Mouse (Mus musculus) large intestine, adult 2 months (tissue): ENCODE measurements around the gene 4933428G20Rik. TPM values are rescaled to one million over a fixed set of nuclear protein-coding genes. Genes with fewer than 3 reads are reported as not detected.

Experiments used
- DNase-seq: peaks from one replicate; pipeline ENCODE4 v3.0.0-alpha.2; 2012; ENCODE audit warnings: low read depth, low spot score
- WGBS: fragments of 180-500 bp; shearing (Covaris S2); methylation state at CpG from one replicate; pipeline ENCODE4 v1.1.7; 2018; 5-methylcytosine and 5-hydroxymethylcytosine counted together
- polyA plus RNA-seq: library from polyadenylated mRNA; depleted of rRNA; stranded (reverse); fragments of >200 nt; gene quantifications from 2 replicates; pipeline ENCODE4 v1.2.3, GENCODE M21; 2012; rRNA removed

4933428G20Rik gene
- polyA plus RNA-seq: not detected in 2 replicates

DNA sequence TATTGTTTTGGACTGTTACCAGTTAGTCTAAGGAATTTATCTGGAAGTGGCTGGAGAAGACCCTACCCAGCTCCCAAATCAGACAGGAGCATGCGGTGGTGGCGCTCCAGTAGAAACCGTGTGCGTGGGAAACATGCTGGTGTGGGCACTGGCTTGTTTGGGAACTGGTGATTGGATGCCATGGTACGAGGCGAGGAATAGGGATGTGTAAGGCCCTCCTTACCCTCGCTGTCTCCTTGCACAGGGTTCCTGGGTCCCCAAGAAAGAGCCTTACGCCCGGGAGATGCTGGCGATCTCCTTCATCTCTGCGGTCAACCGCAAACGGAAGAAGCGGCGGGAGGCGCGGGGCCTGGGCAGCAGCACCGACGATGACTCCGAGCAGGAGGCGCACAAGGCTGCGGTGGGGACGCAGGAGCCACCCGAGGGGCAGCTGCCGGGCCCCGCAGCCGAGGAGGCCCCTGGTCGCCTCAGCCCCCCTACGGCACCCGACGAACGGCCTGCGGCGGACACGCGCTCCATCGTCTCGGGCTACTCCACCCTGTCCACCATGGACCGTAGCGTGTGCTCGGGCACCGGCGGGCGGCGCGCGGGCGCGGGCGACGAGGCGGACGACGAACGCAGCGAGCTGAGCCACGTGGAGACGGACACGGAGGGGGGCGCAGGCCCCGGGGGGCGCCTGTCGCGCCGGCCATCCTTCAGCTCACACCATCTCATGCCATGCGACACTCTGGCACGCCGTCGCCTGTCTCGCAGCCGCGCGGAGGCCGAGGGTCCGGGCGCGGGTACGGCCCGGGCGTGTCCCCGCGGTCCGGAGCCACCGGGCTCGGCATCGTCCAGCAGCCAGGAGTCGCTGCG, at the start of gene 4933428G20Rik:
TSS of gene 4933428G20Rik (minus strand) at position 476 of the 855 bp plus-strand sequence.
- DNase-seq: no peak
- WGBS: 44% methylated on average over 88 of the region's 88 CpGs

DNA sequence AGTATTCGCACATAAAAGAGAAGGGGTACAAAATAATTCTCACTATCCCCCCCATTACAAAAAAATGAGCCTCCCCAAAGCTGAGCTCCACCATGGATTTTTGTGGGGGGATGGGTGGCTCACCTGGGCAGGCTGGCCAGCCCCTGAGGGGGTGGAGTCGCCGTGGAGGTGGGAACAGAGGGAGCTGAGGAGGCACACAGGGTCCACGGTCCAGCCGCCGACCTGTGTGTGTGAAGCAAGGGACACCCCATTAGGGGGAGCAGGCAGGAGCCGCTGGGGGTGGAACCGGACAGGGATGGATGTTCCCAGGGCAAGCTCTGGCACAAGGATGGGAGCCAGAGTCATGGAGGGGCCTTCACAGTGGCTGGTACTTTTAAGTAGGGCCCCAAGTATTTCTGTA, 48.6 kb upstream of the 4933428G20Rik start:
- WGBS: 37% methylated on average over 8 of the region's 8 CpGs
- DNase-seq: no peak

DNA sequence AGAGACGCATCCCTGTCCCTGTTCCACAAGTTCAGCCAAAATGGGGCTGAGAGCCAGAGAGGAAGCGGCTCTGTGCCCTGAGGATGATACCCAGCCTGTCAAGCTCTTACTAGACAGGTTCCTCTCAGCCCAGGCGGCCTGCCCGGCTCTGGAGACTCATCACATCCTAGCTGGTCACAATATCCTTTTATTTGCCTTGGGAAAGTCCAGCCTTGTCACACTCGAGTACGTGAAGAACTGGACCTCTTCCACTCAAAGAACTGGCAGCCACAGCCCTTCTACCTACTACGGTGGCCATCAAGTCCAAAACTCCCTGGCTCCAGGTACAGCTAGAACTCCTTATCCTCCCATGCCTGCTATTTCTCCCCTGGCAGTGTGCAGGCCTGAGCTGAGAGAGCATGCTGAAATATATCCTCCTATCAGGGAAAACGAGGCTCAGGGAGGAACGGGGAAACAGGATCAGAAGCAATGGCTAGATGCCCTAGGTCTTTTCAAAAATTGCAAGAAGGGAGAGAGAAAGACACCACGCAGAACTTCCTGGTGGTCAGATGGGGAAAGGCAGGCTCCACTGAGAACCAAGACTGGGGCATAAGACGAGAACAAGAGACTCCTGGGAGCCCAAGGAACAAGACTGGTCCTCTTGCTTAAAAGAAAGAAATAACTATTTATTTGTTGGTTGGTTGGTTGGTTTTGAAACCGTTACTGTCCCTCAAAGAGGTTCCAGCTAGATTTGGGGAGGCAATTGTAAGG, 48.0 kb upstream of the 4933428G20Rik start:
- 56% methylated on average over 12 of the region's 12 CpGs for WGBS
- no peak for DNase-seq

DNA sequence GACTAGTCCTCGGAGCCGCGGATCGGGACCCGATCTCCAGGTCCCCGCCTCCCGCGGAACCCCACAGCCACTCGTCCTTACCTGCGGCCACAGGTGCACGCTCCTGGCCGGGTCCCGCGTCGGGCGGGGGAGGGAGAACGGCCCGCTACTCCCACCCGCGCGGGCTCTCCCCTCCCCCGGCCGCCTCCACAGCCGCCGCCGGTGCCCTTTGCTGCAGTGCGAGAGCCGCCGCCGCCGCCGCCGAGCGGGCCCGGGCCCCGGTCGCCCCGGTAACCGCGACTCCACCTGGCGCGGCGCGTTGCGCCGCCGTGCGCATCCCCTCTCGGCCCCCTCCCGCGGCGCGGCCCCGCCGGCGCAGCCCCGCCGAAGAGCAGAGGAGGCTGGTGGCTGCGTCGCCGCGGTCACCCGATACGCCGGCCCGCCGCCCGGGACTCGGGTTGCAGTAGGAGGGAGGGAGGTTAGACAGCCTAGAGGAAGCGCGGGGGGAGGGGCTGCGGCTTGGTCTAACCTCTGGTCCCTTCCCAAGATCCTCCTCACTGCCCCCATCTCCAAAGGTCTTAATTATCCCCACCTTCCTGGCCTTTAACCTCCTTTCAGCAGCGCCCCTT, 46.8 kb upstream of the 4933428G20Rik start:
- WGBS: 2% methylated on average over 68 of the region's 73 CpGs
- no peak for DNase-seq

DNA sequence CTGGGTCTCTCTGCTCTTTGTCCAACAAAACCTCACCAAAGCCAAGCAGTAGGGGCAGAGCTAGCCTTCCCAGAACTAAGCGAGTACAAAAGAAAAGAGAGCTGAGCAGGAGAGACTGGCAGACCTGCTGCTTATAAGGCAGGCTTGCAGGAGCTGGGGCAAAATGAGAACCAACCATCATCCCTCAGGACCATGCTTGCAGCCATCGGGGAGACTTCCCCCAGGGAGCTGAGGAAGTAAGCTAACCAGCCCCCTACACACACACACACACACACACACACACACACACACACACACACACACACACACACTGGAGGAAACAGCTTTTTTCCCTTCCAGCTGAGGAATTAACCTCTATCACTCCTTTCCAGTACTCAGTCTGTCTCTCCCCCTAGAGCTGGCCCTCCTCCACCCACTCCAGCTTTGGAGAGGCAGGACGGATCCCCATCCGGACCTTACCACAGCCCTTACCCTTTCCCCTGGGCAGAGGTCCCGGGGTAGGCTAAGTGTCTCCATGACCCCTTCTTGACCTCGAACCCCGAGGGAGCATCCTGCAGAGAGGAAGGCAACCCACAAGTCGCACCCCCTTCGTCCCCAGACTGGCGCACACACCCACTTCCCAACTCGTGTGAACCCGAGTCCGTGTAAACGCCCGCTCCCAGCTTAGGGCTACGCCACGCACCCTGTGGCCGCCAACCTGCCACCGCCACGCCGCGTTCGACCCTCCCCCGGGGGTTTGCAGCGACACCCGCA, 45.8 kb upstream of the 4933428G20Rik start:
- 6% methylated on average over 26 of the region's 26 CpGs for WGBS
- DNase-seq: no peak

DNA sequence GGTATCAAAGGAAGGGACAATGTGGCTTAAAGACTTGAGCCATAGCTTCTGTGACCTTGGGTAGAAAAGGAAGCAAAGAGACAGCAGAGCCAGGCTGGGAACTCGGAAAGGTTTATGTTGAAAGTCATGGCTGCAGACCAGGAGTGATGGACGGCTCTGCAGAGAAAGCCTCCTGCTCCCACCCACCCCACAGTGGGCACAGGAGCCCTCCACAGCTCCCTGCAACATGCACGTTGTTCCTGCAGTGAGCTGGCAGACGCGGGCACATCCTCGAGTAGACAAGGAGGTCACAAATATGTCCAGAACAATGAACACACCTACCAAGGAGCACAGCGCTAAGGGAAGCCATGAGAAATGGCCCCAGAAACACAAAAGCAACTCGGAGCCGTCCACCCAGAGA, 43.7 kb upstream of the 4933428G20Rik start:
- 77% methylated on average over 9 of the region's 9 CpGs for WGBS
- no peak for DNase-seq

DNA sequence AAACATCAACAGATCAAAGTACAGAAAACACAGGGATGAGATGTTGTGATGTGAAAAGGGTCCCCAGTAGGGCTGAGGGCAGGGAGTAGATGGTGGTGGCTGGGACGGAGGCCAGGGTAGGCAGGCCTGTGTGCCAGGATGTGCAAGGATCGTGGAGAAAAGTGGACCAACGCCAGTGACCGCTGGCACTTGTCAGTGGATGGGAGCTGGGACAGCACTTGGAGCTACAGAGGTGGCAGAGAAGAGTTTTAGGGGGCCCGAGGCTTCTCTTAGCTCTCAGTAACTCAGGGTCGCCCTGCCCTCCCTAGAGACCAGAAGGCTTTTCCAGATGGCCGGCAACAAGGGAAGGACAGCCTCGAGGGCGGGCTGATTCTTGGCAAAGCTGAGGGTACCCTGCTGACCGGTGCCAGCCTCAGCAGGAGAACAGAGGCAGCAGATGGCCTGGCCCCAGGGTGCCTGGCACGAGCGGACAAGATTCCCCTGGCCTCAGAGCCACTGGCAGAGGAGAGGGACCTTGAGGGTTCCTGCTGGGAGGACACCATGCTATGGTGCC, 43.1 kb upstream of the 4933428G20Rik start:
- DNase-seq: no peak
- WGBS: 70% methylated on average over 12 of the region's 12 CpGs

DNA sequence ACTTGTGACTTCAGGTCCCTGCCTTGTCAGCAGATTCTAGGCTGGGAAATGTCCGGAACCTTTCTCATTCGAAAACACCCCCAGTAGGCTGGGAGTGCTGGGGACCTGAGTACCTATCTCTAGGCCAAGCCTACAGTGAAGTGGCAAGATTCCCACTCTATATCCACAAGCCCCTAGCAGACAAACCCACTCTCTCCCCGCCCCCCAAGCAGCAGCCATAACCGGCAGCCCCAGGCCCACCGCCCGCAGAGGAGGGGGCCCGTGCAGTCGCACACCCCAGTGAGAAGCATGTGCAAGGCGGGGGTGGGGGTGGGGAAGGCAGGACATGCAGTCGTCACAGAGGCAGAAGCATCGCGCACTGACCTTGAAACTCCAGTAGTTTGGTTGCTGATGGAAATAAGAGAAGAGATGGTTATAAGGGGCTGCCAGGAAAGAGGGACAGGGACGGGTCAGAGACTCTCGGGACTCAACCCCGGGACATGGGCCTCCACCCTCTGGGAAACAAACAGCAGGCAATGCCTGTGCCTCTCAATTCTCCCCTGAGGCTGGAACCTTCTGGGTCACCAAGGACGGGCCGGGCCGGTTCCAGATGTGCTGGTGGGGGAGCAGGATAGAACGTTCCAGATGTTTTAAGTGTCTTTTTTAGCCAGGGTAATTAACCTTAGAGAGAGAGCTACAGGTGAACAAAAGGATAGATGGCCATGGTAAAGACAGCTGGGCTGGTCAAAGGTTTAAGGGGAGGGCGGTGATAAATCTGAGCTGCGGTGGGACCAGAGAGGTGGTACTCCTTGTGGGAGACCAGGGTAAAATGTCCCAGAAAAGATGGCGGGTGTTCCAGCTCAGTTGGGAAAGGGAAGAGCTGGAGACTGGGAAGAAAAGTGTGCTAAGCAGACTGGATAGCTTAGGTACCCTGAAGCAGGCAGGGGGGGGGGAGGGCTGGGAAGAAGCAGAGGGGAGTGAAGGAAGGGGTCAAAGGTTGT, 42.3 kb upstream of the 4933428G20Rik start:
- no peak for DNase-seq
- 74% methylated on average over 22 of the region's 22 CpGs for WGBS

DNA sequence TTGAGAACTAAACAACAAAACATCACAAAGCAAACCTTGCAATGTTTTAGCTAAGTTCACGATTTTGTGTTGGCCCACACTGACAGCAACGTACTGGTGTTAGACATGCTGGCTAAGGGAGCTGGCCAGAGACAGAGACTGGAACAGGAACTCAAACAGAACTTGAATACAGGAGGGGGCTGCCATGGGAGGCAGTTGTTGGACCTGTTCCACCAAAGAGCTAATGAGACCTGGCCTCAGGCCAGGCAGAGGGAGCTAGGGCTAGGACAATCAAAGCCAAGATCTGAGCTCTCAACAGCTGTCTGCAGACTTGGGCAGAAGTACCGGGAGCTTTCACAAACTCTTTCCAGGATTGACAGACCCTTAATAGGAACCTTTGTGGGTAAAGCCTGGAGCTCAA, 40.5 kb upstream of the 4933428G20Rik start:
- 23% methylated on average over 3 of the region's 3 CpGs for WGBS
- DNase-seq: no peak

DNA sequence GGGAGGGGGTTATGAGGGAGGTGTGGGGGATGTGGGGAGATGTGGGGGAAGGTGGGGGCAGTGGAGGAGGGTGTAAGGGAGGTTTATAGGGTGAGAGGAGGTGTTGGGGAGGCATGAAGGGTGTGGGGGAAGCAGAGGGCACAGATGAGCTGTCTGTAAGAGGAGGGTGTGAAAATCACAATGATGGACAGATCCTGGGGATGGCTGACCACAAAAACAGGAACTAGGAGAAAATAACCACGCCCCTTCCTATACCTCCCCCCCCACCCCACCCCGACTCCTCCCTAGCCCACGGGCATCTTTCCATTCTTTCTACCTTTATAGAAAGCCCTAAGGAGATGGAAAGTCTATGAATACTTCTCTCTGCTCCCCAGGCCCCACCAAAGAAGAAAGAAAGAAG, 40.0 kb upstream of the 4933428G20Rik start:
- no peak for DNase-seq
- 55% methylated on average over 3 of the region's 3 CpGs for WGBS

DNA sequence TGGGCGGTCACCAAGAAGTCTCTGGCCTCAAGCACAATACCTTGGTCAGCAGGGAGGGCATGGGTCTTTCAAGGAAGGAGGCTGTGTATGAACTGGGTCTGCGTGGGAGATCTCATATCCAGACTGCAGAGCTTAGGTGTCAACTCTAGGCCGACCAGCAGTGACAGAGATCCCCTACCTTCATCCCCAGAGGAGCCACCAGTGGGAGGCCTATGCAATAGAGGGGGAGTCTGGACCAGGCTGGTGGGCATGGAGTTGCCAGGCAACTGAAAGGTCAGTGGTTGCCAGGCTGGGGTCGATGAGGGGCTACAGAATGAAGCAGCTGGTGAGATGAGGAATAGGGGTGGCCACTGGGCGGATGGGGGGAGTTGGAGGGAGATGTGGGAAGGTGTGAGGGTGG, 39.5 kb upstream of the 4933428G20Rik start:
- WGBS: 70% methylated on average over 5 of the region's 5 CpGs
- DNase-seq: no peak

DNA sequence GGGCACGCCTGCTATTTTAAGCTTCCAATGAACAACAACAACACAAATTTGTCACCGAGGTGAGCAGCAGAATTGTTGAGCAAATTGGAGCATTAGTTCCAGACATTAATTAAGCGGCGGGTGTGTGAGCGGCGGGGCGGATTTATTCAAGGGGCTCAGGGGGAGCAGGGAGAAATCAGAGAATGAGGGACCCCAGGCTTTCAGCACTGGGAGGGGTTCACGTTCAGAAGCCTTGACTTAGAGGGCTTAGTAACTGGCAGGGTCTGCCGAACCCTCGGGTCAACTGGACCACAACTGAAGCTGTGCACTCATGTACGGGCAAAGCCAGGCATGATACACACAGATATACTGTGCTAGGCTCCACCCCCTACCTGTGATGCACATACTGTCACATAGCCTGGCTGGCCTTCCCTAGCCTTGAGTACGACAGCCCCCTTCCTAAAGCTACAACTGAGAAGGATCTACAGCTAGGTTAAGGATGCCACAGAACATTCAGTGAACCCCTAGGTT, 37.5 kb upstream of the 4933428G20Rik start:
- 37% methylated on average over 12 of the region's 12 CpGs for WGBS
- DNase-seq: no peak

DNA sequence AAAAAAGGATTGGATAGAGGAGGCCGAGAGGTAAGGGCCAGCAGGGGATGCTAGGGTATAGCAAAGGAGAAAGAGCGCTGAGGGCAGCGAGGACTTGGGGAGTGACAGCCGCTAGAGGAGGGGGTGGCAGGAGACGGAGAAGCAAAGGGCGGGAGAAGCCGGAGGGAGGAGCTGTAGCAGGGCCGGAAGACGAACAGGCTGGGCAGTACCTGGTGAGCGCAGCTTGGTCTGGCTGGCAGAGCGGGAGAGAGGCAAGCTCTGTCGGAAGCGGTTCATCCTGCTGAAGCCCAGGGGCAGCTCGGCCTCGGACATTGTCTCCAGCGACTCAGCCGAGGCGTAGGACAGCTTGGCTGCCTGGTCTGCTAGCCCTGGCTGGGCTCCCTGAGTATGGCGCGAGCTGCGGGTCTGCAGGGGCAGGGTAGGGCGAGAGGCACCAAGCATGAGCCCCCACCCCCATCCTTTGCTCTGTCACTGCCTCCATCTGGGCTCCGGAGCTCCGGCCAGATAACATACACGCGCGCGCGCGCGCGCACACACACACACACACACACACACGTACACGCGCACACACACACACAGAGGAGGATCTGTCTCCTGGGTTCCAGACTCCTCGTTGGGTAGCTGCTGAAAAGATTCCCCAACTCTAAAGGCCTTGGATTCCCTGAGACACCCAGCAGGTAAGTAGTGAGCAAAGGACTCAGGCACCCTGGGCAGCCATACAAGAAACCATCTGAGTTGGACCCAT, 36.9 kb upstream of the 4933428G20Rik start:
- no peak for DNase-seq
- 4% methylated on average over 34 of the region's 36 CpGs for WGBS

DNA sequence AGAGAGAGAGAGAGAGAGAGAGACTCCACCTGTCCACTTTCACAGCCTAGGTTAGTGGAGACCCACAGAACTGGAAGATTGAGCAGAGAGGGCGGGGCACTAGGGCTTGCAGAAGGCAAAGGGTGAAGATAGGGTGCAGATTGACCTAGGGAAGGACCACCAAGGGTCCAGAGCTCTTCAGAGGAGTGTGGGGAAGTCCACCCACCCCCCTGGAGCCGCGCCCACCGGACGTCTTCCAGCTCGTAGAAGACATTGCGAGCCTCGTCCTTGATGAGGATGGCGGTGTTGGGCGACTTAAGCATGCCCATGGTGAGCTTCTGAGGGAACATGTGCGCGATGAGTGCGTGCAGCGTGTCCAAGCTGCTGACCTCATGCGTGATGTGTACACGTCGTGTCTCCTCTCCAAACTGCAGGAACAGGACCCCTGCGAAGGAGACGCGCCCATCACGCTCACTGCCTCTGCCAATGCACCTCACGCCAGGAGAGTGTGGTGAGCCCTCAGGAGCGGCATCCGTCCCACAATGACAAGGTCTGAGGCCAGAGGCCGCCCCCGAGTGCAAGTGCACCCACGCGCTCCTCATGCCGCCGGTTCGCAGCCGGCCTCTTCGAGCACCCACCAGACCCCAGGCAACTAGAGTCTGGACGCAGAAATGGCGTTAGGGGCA, 36.1 kb upstream of the 4933428G20Rik start:
- whole genome bisulfite sequencing: 12% methylated on average over 35 of the region's 35 CpGs
- no peak for DNase-seq

DNA sequence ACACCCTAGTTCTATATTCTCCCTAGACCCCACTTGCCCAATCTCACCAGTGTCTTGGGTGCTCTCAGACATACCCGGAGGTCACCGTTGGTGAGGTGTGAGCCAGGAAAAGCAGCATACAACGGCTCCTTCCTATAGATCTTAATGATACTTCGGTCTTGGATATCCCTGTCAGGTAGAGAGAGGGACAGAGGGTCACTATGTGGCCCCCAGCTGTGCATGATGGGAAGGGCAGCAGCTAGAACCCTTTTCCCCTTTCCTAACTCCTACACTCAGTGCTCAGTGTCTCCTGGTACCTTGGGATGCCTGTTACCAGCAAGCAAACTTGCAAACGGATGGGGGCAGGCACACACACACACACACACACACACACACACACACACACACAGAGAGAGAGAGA, 35.5 kb upstream of the 4933428G20Rik start:
- WGBS: 43% methylated on average over 5 of the region's 5 CpGs
- DNase-seq: no peak

DNA sequence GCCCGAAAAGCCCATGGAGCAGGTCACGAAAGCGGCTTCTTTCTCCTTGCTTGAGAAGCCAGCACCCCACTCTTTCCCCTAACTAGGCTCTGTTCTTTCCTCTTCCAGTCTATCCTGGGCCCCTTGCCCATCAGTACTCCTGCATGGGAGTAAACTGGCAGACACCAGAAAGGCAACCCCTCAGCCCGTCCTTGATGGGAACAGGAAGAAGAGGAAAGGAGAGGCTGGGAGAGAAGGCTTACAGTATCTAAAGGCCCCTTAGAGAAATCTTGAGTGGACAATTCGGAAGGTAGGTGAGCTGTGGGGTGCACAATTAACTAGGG, 35.1 kb upstream of the 4933428G20Rik start:
- WGBS: 23% methylated on average over 5 of the region's 5 CpGs
- DNase-seq: no peak
